Comparison of ENCODE assay signal across 15 mouse cellular contexts in genomic region chr17:47485791-47486190, GRCm38 (mm10). TPM values are rescaled to one million over a fixed set of nuclear protein-coding genes. Genes with fewer than 3 reads are reported as not detected.
A peak's percentile ranks its signal among the peaks of the same experiment; 100 is the strongest.
DNase-seq lines count a peak whose midpoint lies in the region; ATAC-seq and TF ChIP-seq lines count a peak whose summit lies in the region.
"Had no signal": no experiment of that assay in that cellular context is flagged by ENCODE, and none has a peak within 500 bp of the region (broad histone marks: within the 10 kb centered on the region; RNA-seq: fewer than 3 reads in every experiment).

No protein-coding gene starts in this region.

- no peaks in the 10 kb centered on the region for H3K9me3 ChIP-seq in hindbrain, postnatal 0 days (ENCODE audit: low read length)
- H3K9me3 ChIP-seq in hindbrain, embryonic 13.5 days = no peaks in the 10 kb centered on the region
- no peaks in the 10 kb centered on the region for H3K9me3 ChIP-seq in midbrain, embryonic 14.5 days (ENCODE audit: control insufficient read depth, low read length)
- H3K9me3 ChIP-seq in midbrain, embryonic 16.5 days (replicated peaks; ENCODE audit: control insufficient read depth, low read length, poor library complexity, severe bottlenecking) = no peaks in the 10 kb centered on the region
- no peaks in the 10 kb centered on the region for H3K9me3 ChIP-seq in intestine, embryonic 15.5 days
- no peaks in the 10 kb centered on the region for H3K9me3 ChIP-seq in stomach, embryonic 14.5 days (ENCODE audit: control insufficient read depth, low read depth, low read length)
- H3K9me3 ChIP-seq: embryonic facial prominence, embryonic 15.5 days; midbrain, embryonic 15.5 days had no signal

- intact Hi-C loops in left cerebral cortex, postnatal 14 days (cut with DNase I) = no loop called here

- no peaks in the 10 kb centered on the region for H3K4me1 ChIP-seq in hindbrain, postnatal 0 days (ENCODE audit: insufficient read depth, low read length)
- peaks cover 6% of the 10 kb centered on the region; the same call in 1 of the 2 replicates for H3K4me1 ChIP-seq in hindbrain, embryonic 13.5 days (replicated peaks)
- H3K4me1 ChIP-seq in midbrain, embryonic 14.5 days (ENCODE audit: control insufficient read depth, insufficient read depth, low read length) = no peaks in the 10 kb centered on the region
- H3K4me1 ChIP-seq in midbrain, embryonic 16.5 days (ENCODE audit: control insufficient read depth, insufficient read depth, low read length) = no peaks in the 10 kb centered on the region
- H3K4me1 ChIP-seq in intestine, embryonic 15.5 days (replicated peaks) = peaks cover 21% of the 10 kb centered on the region
- H3K4me1 ChIP-seq in stomach, embryonic 14.5 days (ENCODE audit: control insufficient read depth, insufficient read depth, low read length) = peaks cover 18% of the 10 kb centered on the region
- H3K4me1 ChIP-seq: midbrain, embryonic 15.5 days had no signal

- no peak overlapping the region for H3K4me3 ChIP-seq in hindbrain, postnatal 0 days (ENCODE audit: low read length)
- H3K4me3 ChIP-seq in hindbrain, embryonic 13.5 days = no peak overlapping the region
- H3K4me3 ChIP-seq in midbrain, embryonic 14.5 days (replicated peaks; ENCODE audit: low read depth, low read length) = no peak overlapping the region
- no peak overlapping the region for H3K4me3 ChIP-seq in midbrain, embryonic 16.5 days (ENCODE audit: low read depth, low read length)
- no peak overlapping the region for H3K4me3 ChIP-seq in intestine, embryonic 15.5 days (replicated peaks)
- no peak overlapping the region for H3K4me3 ChIP-seq in stomach, embryonic 14.5 days (ENCODE audit: low read depth, low read length)
- H3K4me3 ChIP-seq: embryonic facial prominence, embryonic 15.5 days; midbrain, embryonic 15.5 days had no signal

- peaks cover 19% of the 10 kb centered on the region; the same call in 1 of the 2 replicates for H3K36me3 ChIP-seq in hindbrain, postnatal 0 days (ENCODE audit: insufficient read depth, low read length)
- H3K36me3 ChIP-seq in hindbrain, embryonic 13.5 days = peaks cover 29% of the 10 kb centered on the region
- peaks cover 24% of the 10 kb centered on the region for H3K36me3 ChIP-seq in midbrain, embryonic 14.5 days (ENCODE audit: control insufficient read depth, insufficient read depth, low read length)
- H3K36me3 ChIP-seq in midbrain, embryonic 16.5 days (ENCODE audit: control insufficient read depth, insufficient read depth, low read length) = peaks cover 18% of the 10 kb centered on the region
- H3K36me3 ChIP-seq in intestine, embryonic 15.5 days = peaks cover 12% of the 10 kb centered on the region
- peaks cover 24% of the 10 kb centered on the region for H3K36me3 ChIP-seq in stomach, embryonic 14.5 days (ENCODE audit: control insufficient read depth, insufficient read depth, low read length)

- no peak overlapping the region for H3K9ac ChIP-seq in hindbrain, postnatal 0 days (replicated peaks; ENCODE audit: low read length)
- H3K9ac ChIP-seq in hindbrain, embryonic 13.5 days = no peak overlapping the region
- no peak overlapping the region for H3K9ac ChIP-seq in midbrain, embryonic 14.5 days (replicated peaks; ENCODE audit: low read length)
- H3K9ac ChIP-seq in midbrain, embryonic 16.5 days (ENCODE audit: low read depth, low read length) = no peak overlapping the region
- H3K9ac ChIP-seq in intestine, embryonic 15.5 days = no peak overlapping the region
- no peak overlapping the region for H3K9ac ChIP-seq in stomach, embryonic 14.5 days (replicated peaks; ENCODE audit: low read depth, low read length)
- H3K9ac ChIP-seq: embryonic facial prominence, embryonic 15.5 days; midbrain, embryonic 15.5 days had no signal

- no peaks in the 10 kb centered on the region for H3K27me3 ChIP-seq in hindbrain, postnatal 0 days (ENCODE audit: insufficient read depth, low read length)
- H3K27me3 ChIP-seq in hindbrain, embryonic 13.5 days = no peaks in the 10 kb centered on the region
- H3K27me3 ChIP-seq in midbrain, embryonic 14.5 days (ENCODE audit: control insufficient read depth, insufficient read depth, low read length) = no peaks in the 10 kb centered on the region
- no peaks in the 10 kb centered on the region for H3K27me3 ChIP-seq in midbrain, embryonic 16.5 days (ENCODE audit: control insufficient read depth, insufficient read depth, low read depth, low read length)
- no peaks in the 10 kb centered on the region for H3K27me3 ChIP-seq in intestine, embryonic 15.5 days (replicated peaks)
- H3K27me3 ChIP-seq in stomach, embryonic 14.5 days (ENCODE audit: control insufficient read depth, insufficient read depth, low read length) = no peaks in the 10 kb centered on the region
- H3K27me3 ChIP-seq: embryonic facial prominence, embryonic 15.5 days; midbrain, embryonic 15.5 days had no signal

- TF ChIP-seq CTCF in hindbrain, postnatal 0 days (IDR thresholded peaks at IDR 0.05; ENCODE audit: low read depth) = no peak

- 75% methylated on average over 3 of the region's 3 CpGs for WGBS in hindbrain, postnatal 0 days
- WGBS in hindbrain, embryonic 13.5 days = 87% methylated on average over 3 of the region's 3 CpGs
- 90% methylated on average over 3 of the region's 3 CpGs for WGBS in midbrain, embryonic 14.5 days
- 81% methylated on average over 3 of the region's 3 CpGs for WGBS in midbrain, embryonic 16.5 days
- 54% methylated on average over 3 of the region's 3 CpGs for WGBS in intestine, embryonic 15.5 days
- WGBS in stomach, embryonic 14.5 days = 73% methylated on average over 3 of the region's 3 CpGs

- peak; percentile 39 for DNase-seq in hindbrain, postnatal 0 days (ENCODE audit: low spot score)
- peak; percentile 51 for DNase-seq in midbrain, embryonic 14.5 days
- no peak for DNase-seq in left cerebral cortex, postnatal 14 days (ENCODE audit: low spot score in 2 of 2)
- DNase-seq: adrenal gland, postnatal 10 days; cerebellum, adult 8-10 months; heart, postnatal 36 days; right cerebral cortex, postnatal 4 days; thymus, postnatal 25 days had no signal

- H3K4me2 ChIP-seq in hindbrain, postnatal 0 days (ENCODE audit: low read depth, low read length) = no peak overlapping the region
- no peak overlapping the region for H3K4me2 ChIP-seq in hindbrain, embryonic 13.5 days
- H3K4me2 ChIP-seq in midbrain, embryonic 14.5 days (ENCODE audit: low read length) = no peak overlapping the region
- no peak overlapping the region for H3K4me2 ChIP-seq in midbrain, embryonic 16.5 days (ENCODE audit: low read length)
- H3K4me2 ChIP-seq in intestine, embryonic 15.5 days (replicated peaks) = no peak overlapping the region
- H3K4me2 ChIP-seq in stomach, embryonic 14.5 days (replicated peaks; ENCODE audit: low read depth, low read length) = no peak overlapping the region
- H3K4me2 ChIP-seq: embryonic facial prominence, embryonic 15.5 days; midbrain, embryonic 15.5 days had no signal

- H3K27ac ChIP-seq in hindbrain, postnatal 0 days = no peak overlapping the region
- no peak overlapping the region for H3K27ac ChIP-seq in hindbrain, embryonic 13.5 days
- no peak overlapping the region for H3K27ac ChIP-seq in midbrain, embryonic 14.5 days (replicated peaks; ENCODE audit: low read depth, low read length)
- H3K27ac ChIP-seq in midbrain, embryonic 16.5 days (ENCODE audit: low read length) = no peak overlapping the region
- peak overlapping the region; percentile 76 for H3K27ac ChIP-seq in intestine, embryonic 15.5 days
- peak overlapping the region; percentile 91; the same call in 1 of the 2 replicates for H3K27ac ChIP-seq in stomach, embryonic 14.5 days (ENCODE audit: low read length)
- H3K27ac ChIP-seq: midbrain, embryonic 15.5 days had no signal

- no peak for ATAC-seq in hindbrain, postnatal 0 days
- no peak for ATAC-seq in hindbrain, embryonic 13.5 days (ENCODE audit: low FRiP score)
- no peak for ATAC-seq in midbrain, embryonic 14.5 days (ENCODE audit: low FRiP score, low TSS enrichment)
- no peak for ATAC-seq in midbrain, embryonic 16.5 days
- peak; percentile 22; the same call in 1 of the 2 replicates for ATAC-seq in intestine, embryonic 15.5 days
- no peak for ATAC-seq in stomach, embryonic 14.5 days (ENCODE audit: insufficient number of reproducible peaks, insufficient read depth, low FRiP score, low read depth)
- ATAC-seq: midbrain, embryonic 15.5 days had no signal

RNA-seq across cellular contexts. Expression of gene Taf8, which starts 16.3 kb away (rescaled TPM):
- total RNA-seq in hindbrain, postnatal 0 days (2014; rRNA removed) = 17.9 and 22.2 TPM in 2 replicates
- polyA plus RNA-seq in hindbrain, postnatal 0 days (2015; fragmentation: Nextera tagmentation; extraction: Ambion mirVana) = 11.8 and 12.3 TPM in 2 replicates
- polyA plus RNA-seq in hindbrain, embryonic 13.5 days (2015; fragmentation: Nextera tagmentation; extraction: Ambion mirVana) = 23.4 and 23.5 TPM in 2 replicates
- polyA plus RNA-seq in midbrain, embryonic 14.5 days (2014; fragmentation: Nextera tagmentation; extraction: Ambion mirVana) = 17.4 and 19.2 TPM in 2 replicates
- polyA plus RNA-seq in midbrain, embryonic 16.5 days (2015; fragmentation: Nextera tagmentation; extraction: Ambion mirVana) = 19.8 and 20.8 TPM in 2 replicates
- polyA plus RNA-seq in intestine, embryonic 15.5 days (2015; fragmentation: Nextera tagmentation; extraction: Ambion mirVana) = 20.4 and 21.9 TPM in 2 replicates
- polyA plus RNA-seq in stomach, embryonic 14.5 days (2014; fragmentation: Nextera tagmentation; extraction: Ambion mirVana) = 24.5 and 27.3 TPM in 2 replicates
- total RNA-seq in left cerebral cortex, postnatal 14 days (2021) = 10 to 100 TPM; 14.6 to 17.1 TPM

RNA-seq across cellular contexts. Expression of gene Ccnd3, which starts 19.1 kb away (rescaled TPM):
- 55.0 and 63.4 TPM in 2 replicates for total RNA-seq in hindbrain, postnatal 0 days (2014; rRNA removed)
- polyA plus RNA-seq in hindbrain, postnatal 0 days (2015; fragmentation: Nextera tagmentation; extraction: Ambion mirVana) = 69.3 and 71.5 TPM in 2 replicates
- 74.3 and 75.2 TPM in 2 replicates for polyA plus RNA-seq in hindbrain, embryonic 13.5 days (2015; fragmentation: Nextera tagmentation; extraction: Ambion mirVana)
- polyA plus RNA-seq in midbrain, embryonic 14.5 days (2014; fragmentation: Nextera tagmentation; extraction: Ambion mirVana) = 56.4 and 67.3 TPM in 2 replicates
- polyA plus RNA-seq in midbrain, embryonic 16.5 days (2015; fragmentation: Nextera tagmentation; extraction: Ambion mirVana) = 58.4 and 61.4 TPM in 2 replicates
- polyA plus RNA-seq in intestine, embryonic 15.5 days (2015; fragmentation: Nextera tagmentation; extraction: Ambion mirVana) = 394 and 407 TPM in 2 replicates
- polyA plus RNA-seq in stomach, embryonic 14.5 days (2014; fragmentation: Nextera tagmentation; extraction: Ambion mirVana) = 425 and 428 TPM in 2 replicates
- total RNA-seq in left cerebral cortex, postnatal 14 days (2021) = 10 to 100 TPM; 30.1 to 30.7 TPM

RNA-seq across cellular contexts. Expression of gene 1700001C19Rik, which starts 48.6 kb away (rescaled TPM):
- total RNA-seq in hindbrain, postnatal 0 days (2014; rRNA removed) = 1.7 TPM in 1 of 2 replicates, not detected in the other
- polyA plus RNA-seq in hindbrain, postnatal 0 days (2015; fragmentation: Nextera tagmentation; extraction: Ambion mirVana) = 0.45 and 0.81 TPM in 2 replicates
- polyA plus RNA-seq in hindbrain, embryonic 13.5 days (2015; fragmentation: Nextera tagmentation; extraction: Ambion mirVana) = 0.34 and 0.79 TPM in 2 replicates
- polyA plus RNA-seq in midbrain, embryonic 14.5 days (2014; fragmentation: Nextera tagmentation; extraction: Ambion mirVana) = 0.72 and 0.76 TPM in 2 replicates
- polyA plus RNA-seq in midbrain, embryonic 16.5 days (2015; fragmentation: Nextera tagmentation; extraction: Ambion mirVana) = 0.46 and 0.50 TPM in 2 replicates
- 0.28 and 0.38 TPM in 2 replicates for polyA plus RNA-seq in intestine, embryonic 15.5 days (2015; fragmentation: Nextera tagmentation; extraction: Ambion mirVana)
- polyA plus RNA-seq in stomach, embryonic 14.5 days (2014; fragmentation: Nextera tagmentation; extraction: Ambion mirVana) = 0.31 and 0.58 TPM in 2 replicates
- total RNA-seq in left cerebral cortex, postnatal 14 days (2021) = not detected
- total RNA-seq: gastrocnemius, adult 18-20 months; heart, postnatal 36 days had no signal

RNA-seq across cellular contexts. Expression of gene AI661453, which starts 49.4 kb away (rescaled TPM):
- 0.52 and 2.7 TPM in 2 replicates for total RNA-seq in hindbrain, postnatal 0 days (2014; rRNA removed)
- polyA plus RNA-seq in hindbrain, postnatal 0 days (2015; fragmentation: Nextera tagmentation; extraction: Ambion mirVana) = 0.14 and 0.15 TPM in 2 replicates
- polyA plus RNA-seq in hindbrain, embryonic 13.5 days (2015; fragmentation: Nextera tagmentation; extraction: Ambion mirVana) = 0.22 and 0.34 TPM in 2 replicates
- 0.05 and 0.15 TPM in 2 replicates for polyA plus RNA-seq in midbrain, embryonic 14.5 days (2014; fragmentation: Nextera tagmentation; extraction: Ambion mirVana)
- 0.09 and 0.17 TPM in 2 replicates for polyA plus RNA-seq in midbrain, embryonic 16.5 days (2015; fragmentation: Nextera tagmentation; extraction: Ambion mirVana)
- 3.1 and 3.7 TPM in 2 replicates for polyA plus RNA-seq in intestine, embryonic 15.5 days (2015; fragmentation: Nextera tagmentation; extraction: Ambion mirVana)
- 4.7 and 4.8 TPM in 2 replicates for polyA plus RNA-seq in stomach, embryonic 14.5 days (2014; fragmentation: Nextera tagmentation; extraction: Ambion mirVana)
- under 1 TPM; 0.23 to 0.59 TPM for total RNA-seq in left cerebral cortex, postnatal 14 days (2021)

Comparison
In these comparisons a context has a peak if more than half of its experiments do, and no peak if none do; other contexts are left out.
1. DNase-seq: peak in hindbrain, postnatal 0 days (single experiment) and midbrain, embryonic 14.5 days (single experiment); none in left cerebral cortex, postnatal 14 days (0 of 2).
2. H3K27ac ChIP-seq: peak in intestine, embryonic 15.5 days (single experiment) and stomach, embryonic 14.5 days (single experiment); none in hindbrain, postnatal 0 days (single experiment), hindbrain, embryonic 13.5 days (single experiment), midbrain, embryonic 14.5 days (single experiment) and midbrain, embryonic 16.5 days (single experiment).